Mouse (Mus musculus) testis, adult 2 months (tissue): Measurements from ENCODE around the gene Zfp605.

Experiments
- CTCF ChIP-seq: fragments of 200-500 bp; IDR thresholded peaks from 2 replicates; pipeline ENCODE4 v1.5.1; 2012; ENCODE audit warnings: low read depth, mild to moderate bottlenecking, inconsistent platforms, low read length, moderate library complexity; ENCODE audit not compliant: control insufficient read depth, insufficient read depth, insufficient replicate concordance
- POLR2A ChIP-seq: fragments of 200-500 bp; IDR thresholded peaks from 2 replicates; pipeline ENCODE4 v1.6.1; 2012; ENCODE audit warnings: low read depth, mild to moderate bottlenecking, inconsistent platforms, low read length, moderate library complexity; ENCODE audit not compliant: control insufficient read depth

GRCm38 (mm10) chr5:110102429-110102828, 7.5 kb upstream of the Zfp605 start:
- TF ChIP-seq CTCF, result no peak
- no peak for TF ChIP-seq POLR2A
